Mouse (Mus musculus) naive thymus-derived CD4-positive, alpha-beta T cell, adult 2 months (primary cell): ENCODE data around the gene Map3k14.

Source experiments
- DNase-seq: peaks from one replicate; pipeline ENCODE4 v3.0.0-alpha.2; 2011; ENCODE audit warnings: low read depth

Gene Map3k14

DNA sequence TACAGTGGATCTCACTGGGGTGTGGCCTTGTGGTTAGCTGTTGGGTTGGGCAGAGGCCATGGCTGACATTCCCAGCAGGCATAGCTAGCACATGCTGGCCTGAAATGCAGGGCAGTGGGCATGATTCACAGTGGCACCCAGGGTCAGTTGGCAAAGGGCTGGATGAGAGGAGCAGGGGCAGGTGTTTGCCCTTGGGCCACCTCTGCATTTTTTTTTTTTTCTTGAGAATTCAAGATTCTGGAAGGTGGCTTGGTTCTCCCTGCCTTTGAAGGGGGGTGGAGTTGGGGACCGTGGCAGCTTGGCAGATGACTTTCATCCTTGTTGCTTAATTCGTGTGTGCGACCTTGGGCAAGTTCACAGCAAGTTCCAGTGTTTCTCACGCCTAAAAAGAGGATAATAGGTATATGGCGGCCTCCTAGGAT, 92.8 kb downstream of the Map3k14 start:
- DNase-seq: no peak

DNA sequence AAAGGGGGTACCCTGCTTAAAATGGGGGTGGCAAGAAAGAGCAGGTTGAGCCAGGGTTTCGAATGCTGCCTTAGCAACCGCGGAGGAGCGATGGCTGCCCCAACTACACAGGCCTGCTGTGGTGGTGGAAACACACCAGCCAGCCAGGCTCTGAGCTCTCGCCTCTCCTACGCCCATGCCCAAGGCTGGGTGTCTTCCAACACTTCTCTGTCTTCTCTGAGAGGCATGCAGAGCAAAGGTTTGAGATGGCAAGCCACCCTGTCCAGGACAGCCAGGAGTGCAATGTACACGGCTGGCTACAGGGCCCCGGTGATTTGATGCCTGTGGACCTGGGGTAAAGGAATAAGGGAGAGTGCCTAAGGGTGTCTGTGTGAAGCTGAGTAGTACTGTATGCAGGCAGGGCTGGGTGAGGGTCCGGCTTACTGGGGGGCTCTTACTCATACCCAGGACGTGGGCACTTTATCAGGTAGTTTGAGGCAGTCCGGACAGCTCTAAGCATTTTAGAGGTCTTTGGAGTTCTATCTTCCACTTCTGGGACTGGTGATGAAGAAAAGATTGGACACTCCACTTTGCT, 93.4 kb downstream of the Map3k14 start:
- peak; percentile 52 for DNase-seq

DNA sequence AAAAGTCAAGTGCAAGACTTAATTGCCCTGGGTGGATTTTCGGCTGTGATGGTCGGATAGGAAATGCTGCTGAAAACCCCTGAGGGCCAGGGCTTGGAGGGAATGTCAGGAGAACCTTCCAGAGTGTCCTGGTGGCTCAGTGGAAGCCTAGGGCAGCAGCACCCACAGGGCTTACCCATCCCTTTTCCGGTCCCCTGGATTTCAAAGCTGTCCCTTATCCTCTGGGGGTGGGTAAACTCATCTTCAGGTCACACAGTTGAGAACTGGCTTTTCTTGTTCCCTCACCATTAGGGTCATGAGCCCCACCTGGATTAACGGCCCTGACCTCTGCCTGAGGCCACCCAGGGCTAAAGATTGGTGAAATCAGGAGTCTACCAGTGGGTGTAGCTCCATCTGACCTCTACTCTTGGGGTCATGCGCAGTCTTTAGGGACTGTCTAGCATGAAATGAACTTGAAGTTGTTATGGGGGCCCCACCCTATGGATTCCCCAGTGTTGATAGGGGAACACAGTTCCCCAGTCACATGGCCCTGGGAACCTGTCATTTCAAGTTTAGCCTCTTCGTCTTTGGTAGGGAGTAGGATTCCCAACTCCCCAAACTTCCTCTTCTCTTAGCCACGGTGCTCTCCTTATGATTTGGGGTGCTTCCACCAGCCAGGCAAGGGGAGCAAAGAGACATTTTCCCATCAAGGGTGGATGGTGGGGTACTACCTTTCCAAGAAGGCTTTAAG, 94.1 kb downstream of the Map3k14 start:
- no peak for DNase-seq

- DNase-seq: no peak
Measured at GRCm38 (mm10) chr11:103172392-103173040, 94.8 kb downstream of the Map3k14 start.

DNA sequence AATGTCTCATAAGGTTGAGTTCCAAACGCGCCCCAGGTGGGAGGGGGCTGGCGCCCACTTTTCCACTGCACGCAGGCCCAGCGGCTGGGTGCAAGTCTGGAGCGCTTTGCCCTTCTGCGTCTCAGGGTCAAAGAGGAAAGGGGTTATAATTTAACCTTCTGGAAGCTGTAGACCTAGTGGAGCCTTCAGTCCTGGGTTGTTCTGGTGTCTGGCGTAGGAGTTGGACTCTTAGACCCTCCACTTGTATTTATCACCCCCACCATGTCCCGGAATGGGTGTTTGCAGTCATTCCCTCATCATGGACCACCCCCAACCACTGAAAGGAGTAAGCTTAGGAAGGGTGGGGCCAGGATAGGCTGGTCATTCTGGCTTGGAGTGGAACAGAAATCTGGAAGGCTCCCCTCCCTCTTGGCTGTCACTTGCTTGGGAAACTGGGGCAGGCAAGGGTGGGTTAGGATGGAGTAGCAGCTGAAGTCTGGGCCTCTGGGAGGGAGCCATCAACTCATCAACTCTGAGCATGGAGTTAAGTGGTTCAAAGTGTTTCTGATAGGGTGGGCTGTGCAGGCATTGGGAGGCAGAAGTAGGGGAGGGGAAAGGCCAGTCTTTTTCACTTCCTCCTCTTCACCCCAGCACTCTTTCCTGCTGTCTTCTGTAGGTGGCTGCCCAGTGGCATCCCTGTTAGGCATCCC, 95.4 kb downstream of the Map3k14 start:
- no peak for DNase-seq

DNA sequence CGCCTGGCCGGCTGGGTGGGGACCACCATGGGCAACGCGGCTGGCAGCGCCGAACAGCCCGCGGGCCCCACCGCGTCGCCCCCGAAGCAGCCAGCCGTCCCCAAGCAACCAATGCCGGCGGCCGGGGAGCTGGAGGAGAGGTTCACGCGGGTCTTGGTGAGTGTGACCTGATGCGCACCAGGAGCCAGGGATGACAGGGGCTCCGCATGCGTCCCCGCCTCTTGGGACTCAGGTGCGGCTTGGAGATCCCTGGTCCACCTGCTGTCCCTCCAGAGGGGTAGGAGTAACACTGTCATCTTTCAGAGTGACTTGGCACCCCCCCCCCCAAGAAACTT, 96.0 kb downstream of the Map3k14 start:
- no peak for DNase-seq

DNA sequence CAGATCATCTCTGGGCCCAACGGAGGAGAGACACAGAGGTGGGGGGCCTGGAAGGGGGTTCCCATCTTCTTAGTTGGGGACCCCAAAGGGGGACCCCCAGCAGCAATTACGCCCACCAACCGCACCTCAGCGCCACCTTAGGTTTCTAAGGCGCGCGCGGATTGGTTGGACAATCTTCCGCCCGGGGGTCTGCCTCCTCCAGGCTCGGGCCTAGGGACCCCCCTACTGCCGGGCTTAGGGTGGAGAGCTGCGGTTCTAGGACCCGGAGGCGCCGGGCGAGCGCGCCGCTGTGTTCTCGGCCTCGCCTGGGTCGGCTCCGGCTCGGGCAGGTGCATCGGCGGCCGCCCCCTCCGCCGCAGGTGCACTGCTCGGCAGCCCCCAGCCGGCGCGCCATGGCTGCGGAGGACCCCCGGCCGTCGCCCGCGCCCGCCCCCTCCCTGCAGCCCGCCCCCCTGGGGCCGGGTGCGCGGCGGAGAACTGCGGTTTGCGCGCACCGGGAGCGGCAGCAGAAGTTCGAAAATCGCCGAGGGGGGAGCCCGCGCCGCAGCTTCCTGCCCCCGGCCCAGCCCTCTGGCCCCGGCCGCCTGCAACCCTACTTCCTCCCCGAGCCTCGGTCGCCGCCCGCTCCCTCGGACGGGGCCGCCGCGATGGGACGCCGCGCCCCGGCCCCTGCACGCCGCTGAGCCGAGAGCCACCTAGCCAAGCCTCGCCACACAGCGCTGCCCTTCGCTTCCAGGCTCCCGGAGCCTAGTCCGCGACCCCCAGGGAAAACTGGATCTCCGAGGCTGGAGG, 96.6 kb downstream of the Map3k14 start, which contains the start of gene Fmnl1:
Fmnl1 (plus strand) TSS at position 614 of the 792 bp plus-strand sequence.
- DNase-seq: peak; percentile 69

DNA sequence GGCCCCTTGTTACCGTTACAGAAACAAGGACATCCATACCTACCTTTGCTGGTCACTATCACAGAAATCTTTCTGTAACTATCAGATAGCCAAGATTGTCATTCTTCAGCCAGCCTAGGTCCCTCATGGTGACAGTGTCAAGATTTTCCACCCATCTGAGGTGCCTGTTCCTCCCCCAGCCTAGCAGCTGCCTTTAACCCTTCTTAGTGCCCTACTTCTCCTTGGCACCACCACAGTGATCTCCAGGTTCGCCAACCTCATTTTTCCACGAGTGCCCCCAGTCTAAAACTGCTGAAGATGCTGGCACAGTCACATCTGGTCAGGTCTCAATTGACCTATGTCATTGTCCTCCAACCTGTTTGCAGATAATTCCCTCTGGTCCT, 97.2 kb downstream of the Map3k14 start:
- DNase-seq: peak; percentile 59
